Mouse (Mus musculus) spleen, adult 2 months (tissue): ENCODE results near the gene Phlda1.

Experiments
- CTCF ChIP-seq: fragments of 200-500 bp; IDR thresholded peaks from 2 replicates; pipeline ENCODE4 v1.5.1; 2011; ENCODE audit warnings: mild to moderate bottlenecking, inconsistent platforms; ENCODE audit not compliant: insufficient read depth, insufficient read length, insufficient replicate concordance; ENCODE audit errors: extremely low read depth
- POLR2A ChIP-seq: fragments of 200-500 bp; IDR thresholded peaks from 2 replicates; pipeline ENCODE4 v1.6.1; 2011; ENCODE audit warnings: low read depth, low read length, inconsistent platforms

- no peak for TF ChIP-seq POLR2A
- no peak for TF ChIP-seq CTCF
Measured at GRCm38 (mm10) chr10:111506926-111507459, 907 bp downstream of the Phlda1 start.
